Mouse (Mus musculus): ENCODE results near the gene Ppp1r13l. TPM values are rescaled to one million over a fixed set of nuclear protein-coding genes. Genes with fewer than 3 reads are reported as not detected.

The Ppp1r13l gene
- polyA plus RNA-seq, 1 experiment from 2014 or later: 4.9 TPM

- H3K4me1 ChIP-seq: peaks cover 5% of the 10 kb centered on the region; the same call in 1 of the 2 replicates
- no peak overlapping the region for H3K4me3 ChIP-seq
- H3K27me3 ChIP-seq (ENCODE audit: low read depth, poor library complexity, severe bottlenecking): peaks cover 23% of the 10 kb centered on the region
- no peaks in the 10 kb centered on the region for H3K36me3 ChIP-seq
- 65% methylated on average over 6 of the region's 6 CpGs for WGBS
- H3K27ac ChIP-seq (replicated peaks): no peak overlapping the region
- DNase-seq (ENCODE audit: low spot score): no peak
- peaks cover 3% of the 10 kb centered on the region; the same call in 1 of the 2 replicates for H3K9me3 ChIP-seq (replicated peaks)
Observed at GRCm38 (mm10) chr7:19409753-19410152, 50.2 kb downstream of the Ppp1r13l start.

GRCm38 (mm10) chr7:19410766-19411344 is 51.3 kb downstream of the Ppp1r13l start:
- DNase-seq (ENCODE audit: low spot score): no peak
- H3K27ac ChIP-seq (replicated peaks): no peak overlapping the region
- peaks cover 12% of the 10 kb centered on the region; the same call in 1 of the 2 replicates for H3K27me3 ChIP-seq (ENCODE audit: low read depth, poor library complexity, severe bottlenecking)
- no peaks in the 10 kb centered on the region for H3K4me1 ChIP-seq
- H3K36me3 ChIP-seq: no peaks in the 10 kb centered on the region
- peaks cover 3% of the 10 kb centered on the region; the same call in 1 of the 2 replicates for H3K9me3 ChIP-seq (replicated peaks)
- H3K4me3 ChIP-seq: no peak overlapping the region
- WGBS: 86% methylated on average over 11 of the region's 11 CpGs

- 84% methylated on average over 5 of the region's 5 CpGs for WGBS
- no peaks in the 10 kb centered on the region for H3K4me1 ChIP-seq
Observed at GRCm38 (mm10) chr7:19411783-19412182, 52.2 kb downstream of the Ppp1r13l start.

GRCm38 (mm10) chr7:19413525-19413924 is 54.0 kb downstream of the Ppp1r13l start:
- H3K27me3 ChIP-seq (ENCODE audit: low read depth, poor library complexity, severe bottlenecking): peaks cover 26% of the 10 kb centered on the region
- peaks cover 8% of the 10 kb centered on the region for H3K9me3 ChIP-seq (replicated peaks)
- no peaks in the 10 kb centered on the region for H3K4me1 ChIP-seq
- WGBS: 81% methylated on average over 3 of the region's 3 CpGs
- no peak overlapping the region for H3K27ac ChIP-seq (replicated peaks)
- DNase-seq (ENCODE audit: low spot score): no peak
- H3K4me3 ChIP-seq: no peak overlapping the region
- no peaks in the 10 kb centered on the region for H3K36me3 ChIP-seq

More at GRCm38 (mm10) chr7:19411783-19412182, 52.2 kb downstream of the Ppp1r13l start:
- Histone ChIP-seq H3K36me3 (no peaks in the 10 kb centered on the region), H3K27ac (replicated peaks) (no peak overlapping the region), H3K27me3 (ENCODE audit: low read depth, poor library complexity, severe bottlenecking) (peaks cover 11% of the 10 kb centered on the region; the same call in 1 of the 2 replicates), H3K4me3 (no peak overlapping the region), H3K9me3 (replicated peaks) (peaks cover 3% of the 10 kb centered on the region; the same call in 1 of the 2 replicates)
- DNase-seq (ENCODE audit: low spot score): no peak

- peaks cover 56% of the 10 kb centered on the region for H3K27me3 ChIP-seq (ENCODE audit: low read depth, poor library complexity, severe bottlenecking)
- H3K36me3 ChIP-seq: no peaks in the 10 kb centered on the region
- DNase-seq (ENCODE audit: low spot score): no peak
- no peak overlapping the region for H3K27ac ChIP-seq (replicated peaks)
- H3K9me3 ChIP-seq (replicated peaks): peaks cover 8% of the 10 kb centered on the region
- H3K4me3 ChIP-seq: no peak overlapping the region
- 86% methylated on average over 15 of the region's 15 CpGs for WGBS
- H3K4me1 ChIP-seq: peaks cover 6% of the 10 kb centered on the region
Observed at GRCm38 (mm10) chr7:19416590-19416989, 57.0 kb downstream of the Ppp1r13l start.

GRCm38 (mm10) chr7:19420121-19420520 is 60.6 kb downstream of the Ppp1r13l start:
- 9% methylated on average over 28 of the region's 28 CpGs for WGBS
- H3K27ac ChIP-seq (replicated peaks): no peak overlapping the region
- peaks cover 4% of the 10 kb centered on the region for H3K9me3 ChIP-seq (replicated peaks)
- peaks cover 4% of the 10 kb centered on the region for H3K36me3 ChIP-seq
- H3K27me3 ChIP-seq (ENCODE audit: low read depth, poor library complexity, severe bottlenecking): peaks cover 75% of the 10 kb centered on the region
- peaks cover 7% of the 10 kb centered on the region for H3K4me1 ChIP-seq
- no peak for DNase-seq (ENCODE audit: low spot score)
- H3K4me3 ChIP-seq: no peak overlapping the region

- H3K4me3 ChIP-seq: peak overlapping the region; percentile 44
- peak; percentile 88 for DNase-seq (ENCODE audit: low spot score)
- H3K36me3 ChIP-seq: peaks cover 13% of the 10 kb centered on the region
- H3K4me1 ChIP-seq: peaks cover 7% of the 10 kb centered on the region
- H3K9me3 ChIP-seq (replicated peaks): peaks cover 4% of the 10 kb centered on the region
- peaks cover 74% of the 10 kb centered on the region for H3K27me3 ChIP-seq (ENCODE audit: low read depth, poor library complexity, severe bottlenecking)
- 13% methylated on average over 43 of the region's 43 CpGs for WGBS
- H3K27ac ChIP-seq (replicated peaks): no peak overlapping the region
Observed at GRCm38 (mm10) chr7:19420821-19421636, 61.5 kb downstream of the Ppp1r13l start.

GRCm38 (mm10) chr7:19423083-19423482 is 63.5 kb downstream of the Ppp1r13l start:
- H3K27ac ChIP-seq (replicated peaks): no peak overlapping the region
- WGBS: 94% methylated on average over 3 of the region's 3 CpGs
- H3K9me3 ChIP-seq (replicated peaks): peaks cover 1% of the 10 kb centered on the region
- no peak for DNase-seq (ENCODE audit: low spot score)
- H3K4me1 ChIP-seq: peaks cover 7% of the 10 kb centered on the region
- H3K27me3 ChIP-seq (ENCODE audit: low read depth, poor library complexity, severe bottlenecking): peaks cover 54% of the 10 kb centered on the region
- H3K4me3 ChIP-seq: no peak overlapping the region
- H3K36me3 ChIP-seq: peaks cover 34% of the 10 kb centered on the region

GRCm38 (mm10) chr7:19424051-19424450 is 64.5 kb downstream of the Ppp1r13l start:
- Histone ChIP-seq H3K27ac (replicated peaks) (no peak overlapping the region), H3K27me3 (ENCODE audit: low read depth, poor library complexity, severe bottlenecking) (peaks cover 45% of the 10 kb centered on the region), H3K4me3 (no peak overlapping the region), H3K9me3 (replicated peaks) (no peaks in the 10 kb centered on the region), H3K4me1 (peaks cover 7% of the 10 kb centered on the region), H3K36me3 (peaks cover 43% of the 10 kb centered on the region)
- no peak for DNase-seq (ENCODE audit: low spot score)
- WGBS: 66% methylated on average over 4 of the region's 4 CpGs

- H3K36me3 ChIP-seq: peaks cover 66% of the 10 kb centered on the region
- 75% methylated on average over 6 of the region's 6 CpGs for WGBS
Observed at GRCm38 (mm10) chr7:19426349-19426748, 66.8 kb downstream of the Ppp1r13l start.

GRCm38 (mm10) chr7:19426888-19427287 is 67.3 kb downstream of the Ppp1r13l start:
- H3K36me3 ChIP-seq: peaks cover 72% of the 10 kb centered on the region
- H3K4me1 ChIP-seq: no peaks in the 10 kb centered on the region
- DNase-seq (ENCODE audit: low spot score): no peak
- H3K27me3 ChIP-seq (ENCODE audit: low read depth, poor library complexity, severe bottlenecking): peaks cover 16% of the 10 kb centered on the region
- WGBS: 89% methylated on average over 6 of the region's 6 CpGs
- no peak overlapping the region for H3K27ac ChIP-seq (replicated peaks)
- no peaks in the 10 kb centered on the region for H3K9me3 ChIP-seq (replicated peaks)
- no peak overlapping the region for H3K4me3 ChIP-seq

More at GRCm38 (mm10) chr7:19426349-19426748, 66.8 kb downstream of the Ppp1r13l start:
- DNase-seq (ENCODE audit: low spot score): no peak
- Histone ChIP-seq H3K27me3 (ENCODE audit: low read depth, poor library complexity, severe bottlenecking) (peaks cover 22% of the 10 kb centered on the region), H3K4me1 (peaks cover 3% of the 10 kb centered on the region; the same call in 1 of the 2 replicates), H3K9me3 (replicated peaks) (no peaks in the 10 kb centered on the region), H3K27ac (replicated peaks) (no peak overlapping the region), H3K4me3 (no peak overlapping the region)
